Mouse (Mus musculus): ENCODE measurements around the gene Git2. TPM values are rescaled to one million over a fixed set of nuclear protein-coding genes. Genes with fewer than 3 reads are reported as not detected.

Gene Git2
- polyA plus RNA-seq, 1 experiment from 2014 or later, result 29.9 TPM

DNA sequence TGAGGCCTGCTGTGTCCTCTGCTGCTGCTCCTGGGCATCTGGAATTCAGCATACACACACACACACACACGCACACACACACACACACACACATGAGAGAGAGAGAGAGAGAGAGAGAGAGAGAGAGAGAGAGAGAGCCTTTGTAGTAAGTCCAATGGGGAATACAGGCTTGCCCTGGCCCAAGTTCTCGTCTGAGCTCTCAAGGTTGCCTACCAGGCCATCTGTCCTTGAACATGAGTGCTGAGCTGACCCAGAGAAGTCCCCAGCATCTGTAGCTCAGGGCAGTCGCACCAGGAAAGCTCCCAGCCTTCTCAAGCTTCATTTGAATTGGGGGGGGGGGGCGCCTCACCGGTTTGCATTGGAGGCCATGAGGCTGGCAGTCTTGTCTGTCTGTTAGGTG is 9.9 kb upstream of the Git2 start:
- Histone ChIP-seq H3K27me3 (replicated peaks; ENCODE audit: control insufficient read depth, insufficient read depth, low read length) (no peaks in the 10 kb centered on the region), H3K27ac (ENCODE audit: low read length) (no peak overlapping the region), H3K36me3 (ENCODE audit: control insufficient read depth, insufficient read depth, low read length) (peaks cover 3% of the 10 kb centered on the region; the same call in 1 of the 2 replicates), H3K4me3 (ENCODE audit: low read length) (no peak overlapping the region), H3K9ac (ENCODE audit: low read depth, low read length) (no peak overlapping the region), H3K4me2 (ENCODE audit: low read depth, low read length) (no peak overlapping the region), H3K4me1 (ENCODE audit: control insufficient read depth, insufficient read depth, low read length) (peaks cover 7% of the 10 kb centered on the region; the same call in 1 of the 2 replicates), H3K9me3 (ENCODE audit: control insufficient read depth, low read length) (no peaks in the 10 kb centered on the region)
- ATAC-seq, result no peak
- 84% methylated on average over 5 of the region's 5 CpGs for WGBS

- no peak overlapping the region for H3K4me2 ChIP-seq (ENCODE audit: low read depth, low read length)
- no peak overlapping the region for H3K27ac ChIP-seq (ENCODE audit: low read length)
- 54% methylated on average over 16 of the region's 16 CpGs for WGBS
- no peaks in the 10 kb centered on the region for H3K27me3 ChIP-seq (replicated peaks; ENCODE audit: control insufficient read depth, insufficient read depth, low read length)
- no peaks in the 10 kb centered on the region for H3K9me3 ChIP-seq (ENCODE audit: control insufficient read depth, low read length)
- H3K4me1 ChIP-seq (ENCODE audit: control insufficient read depth, insufficient read depth, low read length), result peaks cover 7% of the 10 kb centered on the region; the same call in 1 of the 2 replicates
- H3K36me3 ChIP-seq (ENCODE audit: control insufficient read depth, insufficient read depth, low read length), result peaks cover 3% of the 10 kb centered on the region; the same call in 1 of the 2 replicates
- no peak overlapping the region for H3K4me3 ChIP-seq (ENCODE audit: low read length)
- no peak overlapping the region for H3K9ac ChIP-seq (ENCODE audit: low read depth, low read length)
- ATAC-seq, result peak; percentile 78
Observed at GRCm38 (mm10) chr5:114784622-114785165, 9.4 kb upstream of the Git2 start.

DNA sequence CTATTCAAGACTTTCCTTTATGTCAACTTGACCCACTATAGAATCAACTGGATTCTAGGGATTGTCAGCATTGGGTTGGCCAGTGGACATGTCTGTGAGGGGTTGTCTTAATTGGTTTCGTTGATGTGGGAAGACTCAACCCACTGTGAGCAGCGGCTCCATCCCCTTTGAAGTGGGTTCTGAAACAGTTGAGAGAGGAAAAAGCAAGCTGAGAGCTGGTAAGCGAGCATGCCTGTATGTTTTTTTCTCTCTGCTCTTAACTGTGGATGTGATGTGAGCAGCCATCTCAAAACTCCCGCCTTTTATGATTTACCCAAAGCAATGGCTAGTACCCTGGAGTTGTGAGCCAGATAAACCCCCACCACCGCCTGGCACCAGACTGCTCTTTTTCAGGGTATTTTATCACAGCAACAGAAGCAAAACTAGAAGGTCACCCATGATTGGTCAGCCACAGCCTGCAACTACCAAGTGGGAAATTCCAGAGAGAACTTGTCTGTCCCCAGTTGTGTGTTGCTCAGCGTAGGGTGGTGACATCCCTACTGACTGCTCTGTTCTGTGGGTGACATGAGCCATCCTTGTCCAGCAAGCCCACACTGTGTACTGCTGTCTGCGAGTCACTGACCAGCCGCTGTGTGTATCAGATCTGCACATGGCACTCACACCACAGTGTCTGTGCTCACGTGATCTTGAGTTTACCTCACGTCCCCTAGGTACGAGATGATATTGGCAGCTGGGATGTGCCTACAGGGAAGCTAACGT is 8.3 kb upstream of the Git2 start:
- Histone ChIP-seq H3K4me1 (ENCODE audit: control insufficient read depth, insufficient read depth, low read length) (peaks cover 7% of the 10 kb centered on the region; the same call in 1 of the 2 replicates), H3K9ac (ENCODE audit: low read depth, low read length) (no peak overlapping the region), H3K27ac (ENCODE audit: low read length) (no peak overlapping the region), H3K36me3 (ENCODE audit: control insufficient read depth, insufficient read depth, low read length) (no peaks in the 10 kb centered on the region; the same call in 1 of the 2 replicates), H3K27me3 (replicated peaks; ENCODE audit: control insufficient read depth, insufficient read depth, low read length) (no peaks in the 10 kb centered on the region), H3K4me3 (ENCODE audit: low read length) (no peak overlapping the region), H3K9me3 (ENCODE audit: control insufficient read depth, low read length) (no peaks in the 10 kb centered on the region), H3K4me2 (ENCODE audit: low read depth, low read length) (no peak overlapping the region)
- 0 out of 2 replicates have a peak, but pooled peaks have one; percentile 22 for ATAC-seq
- WGBS, result 87% methylated on average over 12 of the region's 12 CpGs

DNA sequence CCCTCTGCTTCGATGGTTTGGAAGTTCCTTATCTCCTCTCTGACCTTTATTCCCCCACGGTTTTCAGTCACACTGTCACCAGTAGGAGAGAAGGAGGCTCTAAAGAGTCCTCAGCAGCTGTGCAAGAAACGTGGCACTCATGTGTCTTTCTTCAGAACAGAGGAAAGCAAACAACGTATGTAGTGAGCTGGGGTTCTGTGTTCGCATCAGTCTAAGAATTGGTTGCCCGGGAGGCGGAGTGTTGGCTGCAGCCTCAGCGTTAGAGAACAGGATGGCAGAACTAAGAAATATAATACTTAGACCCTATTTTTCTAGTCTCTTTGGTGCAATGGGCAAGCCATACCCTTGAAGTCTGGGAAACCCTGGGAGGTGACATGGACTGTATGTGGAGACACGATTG is 7.7 kb upstream of the Git2 start:
- 79% methylated on average over 9 of the region's 9 CpGs for WGBS
- no peaks in the 10 kb centered on the region for H3K27me3 ChIP-seq (replicated peaks; ENCODE audit: control insufficient read depth, insufficient read depth, low read length)
- H3K36me3 ChIP-seq (ENCODE audit: control insufficient read depth, insufficient read depth, low read length), result no peaks in the 10 kb centered on the region
- H3K4me3 ChIP-seq (ENCODE audit: low read length), result no peak overlapping the region
- no peaks in the 10 kb centered on the region for H3K9me3 ChIP-seq (ENCODE audit: control insufficient read depth, low read length)
- no peak overlapping the region for H3K9ac ChIP-seq (ENCODE audit: low read depth, low read length)
- H3K4me2 ChIP-seq (ENCODE audit: low read depth, low read length), result no peak overlapping the region
- peaks cover 7% of the 10 kb centered on the region; the same call in 1 of the 2 replicates for H3K4me1 ChIP-seq (ENCODE audit: control insufficient read depth, insufficient read depth, low read length)
- H3K27ac ChIP-seq (ENCODE audit: low read length), result no peak overlapping the region
- ATAC-seq, result no peak

- ATAC-seq, result no peak
- Histone ChIP-seq H3K4me2 (ENCODE audit: low read depth, low read length) (no peak overlapping the region), H3K9me3 (ENCODE audit: control insufficient read depth, low read length) (no peaks in the 10 kb centered on the region), H3K27ac (ENCODE audit: low read length) (no peak overlapping the region), H3K27me3 (replicated peaks; ENCODE audit: control insufficient read depth, insufficient read depth, low read length) (no peaks in the 10 kb centered on the region), H3K9ac (ENCODE audit: low read depth, low read length) (peak overlapping the region; percentile 3; the same call in 1 of the 2 replicates), H3K36me3 (ENCODE audit: control insufficient read depth, insufficient read depth, low read length) (no peaks in the 10 kb centered on the region), H3K4me3 (ENCODE audit: low read length) (no peak overlapping the region), H3K4me1 (ENCODE audit: control insufficient read depth, insufficient read depth, low read length) (peaks cover 14% of the 10 kb centered on the region; the same call in 1 of the 2 replicates)
- 84% methylated on average over 7 of the region's 7 CpGs for WGBS
Observed at GRCm38 (mm10) chr5:114780912-114781311, 5.6 kb upstream of the Git2 start.

GRCm38 (mm10) chr5:114779956-114780489 is 4.7 kb upstream of the Git2 start:
- ATAC-seq, result no peak
- H3K4me2 ChIP-seq (ENCODE audit: low read depth, low read length), result no peak overlapping the region
- no peak overlapping the region for H3K27ac ChIP-seq (ENCODE audit: low read length)
- no peaks in the 10 kb centered on the region for H3K9me3 ChIP-seq (ENCODE audit: control insufficient read depth, low read length)
- H3K4me1 ChIP-seq (ENCODE audit: control insufficient read depth, insufficient read depth, low read length), result peaks cover 19% of the 10 kb centered on the region; the same call in 1 of the 2 replicates
- WGBS, result 70% methylated on average over 7 of the region's 7 CpGs
- no peaks in the 10 kb centered on the region for H3K36me3 ChIP-seq (ENCODE audit: control insufficient read depth, insufficient read depth, low read length)
- no peaks in the 10 kb centered on the region for H3K27me3 ChIP-seq (replicated peaks; ENCODE audit: control insufficient read depth, insufficient read depth, low read length)
- H3K4me3 ChIP-seq (ENCODE audit: low read length), result no peak overlapping the region
- H3K9ac ChIP-seq (ENCODE audit: low read depth, low read length), result no peak overlapping the region

- Histone ChIP-seq H3K9ac (ENCODE audit: low read depth, low read length) (peak overlapping the region; percentile 95), H3K4me1 (ENCODE audit: control insufficient read depth, insufficient read depth, low read length) (peaks cover 25% of the 10 kb centered on the region; the same call in 1 of the 2 replicates), H3K27me3 (replicated peaks; ENCODE audit: control insufficient read depth, insufficient read depth, low read length) (no peaks in the 10 kb centered on the region), H3K4me3 (ENCODE audit: low read length) (peak overlapping the region; percentile 96), H3K36me3 (ENCODE audit: control insufficient read depth, insufficient read depth, low read length) (no peaks in the 10 kb centered on the region), H3K27ac (ENCODE audit: low read length) (no peak overlapping the region), H3K9me3 (ENCODE audit: control insufficient read depth, low read length) (no peaks in the 10 kb centered on the region), H3K4me2 (ENCODE audit: low read depth, low read length) (peak overlapping the region; percentile 83)
- WGBS, result 72% methylated on average over 7 of the region's 7 CpGs
- no peak for ATAC-seq
Observed at GRCm38 (mm10) chr5:114776174-114776573, 857 bp upstream of the Git2 start.

DNA sequence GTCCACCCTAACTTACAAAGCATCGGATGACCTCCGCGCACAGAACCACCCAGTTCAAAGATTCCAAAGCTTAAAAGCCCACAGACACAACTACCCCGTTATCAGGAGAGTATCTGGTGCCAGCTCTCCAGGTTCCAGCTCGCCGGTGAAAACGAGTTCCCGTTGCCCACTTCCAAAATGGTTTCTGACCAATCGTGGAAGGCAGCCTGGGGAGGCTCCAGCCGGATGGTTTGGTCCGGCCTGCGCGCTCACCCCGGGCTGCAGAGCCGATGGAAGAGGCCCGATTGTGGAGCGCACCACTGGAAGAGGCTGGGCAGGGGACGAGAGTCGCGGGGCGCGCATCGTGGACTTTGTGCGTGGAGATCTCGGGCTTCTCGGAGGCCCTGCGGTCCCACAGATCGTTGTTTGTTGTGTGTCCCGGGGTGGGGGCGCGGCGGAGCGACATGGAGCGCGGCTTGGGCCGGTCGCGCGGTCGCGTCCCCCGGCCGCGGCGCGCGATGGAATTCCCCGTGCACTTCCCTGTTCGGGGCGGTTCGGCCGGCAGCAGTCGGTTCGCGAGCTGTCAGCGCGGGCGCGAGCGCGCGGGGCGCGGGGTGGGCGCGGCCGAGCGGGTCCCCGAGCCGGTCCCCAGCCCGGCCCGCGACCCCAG is 790 bp downstream of the Git2 start, which contains the start of gene Ankrd13a:
Gene Ankrd13a, plus strand, starts transcription at position 275 of the 649 bp plus-strand sequence.
- Histone ChIP-seq H3K4me3 (ENCODE audit: low read length) (peak within 1 kb of the TSS; percentile 96), H3K4me2 (ENCODE audit: low read depth, low read length) (peak within 1 kb of the TSS; percentile 91), H3K27ac (ENCODE audit: low read length) (peak within 1 kb of the TSS; percentile 91), H3K4me1 (ENCODE audit: control insufficient read depth, insufficient read depth, low read length) (peaks cover 25% of the 10 kb centered on the region; the same call in 1 of the 2 replicates), H3K27me3 (replicated peaks; ENCODE audit: control insufficient read depth, insufficient read depth, low read length) (no peaks in the 10 kb centered on the region), H3K36me3 (ENCODE audit: control insufficient read depth, insufficient read depth, low read length) (no peaks in the 10 kb centered on the region), H3K9ac (ENCODE audit: low read depth, low read length) (peak within 1 kb of the TSS; percentile 95), H3K9me3 (ENCODE audit: control insufficient read depth, low read length) (no peaks in the 10 kb centered on the region)
- ATAC-seq, result peak; percentile 87
- WGBS, result under 1% methylated on average over 52 of the region's 73 CpGs

- no peaks in the 10 kb centered on the region for H3K9me3 ChIP-seq (ENCODE audit: control insufficient read depth, low read length)
- under 1% methylated on average over 11 of the region's 11 CpGs for WGBS
- 0 out of 2 replicates have a peak, but pooled peaks have one; percentile 6 for ATAC-seq
Observed at GRCm38 (mm10) chr5:114773780-114774179, 1.5 kb downstream of the Git2 start.

More at GRCm38 (mm10) chr5:114773780-114774179, 1.5 kb downstream of the Git2 start:
- Histone ChIP-seq H3K4me2 (ENCODE audit: low read depth, low read length) (peak overlapping the region; percentile 91), H3K4me3 (ENCODE audit: low read length) (peak overlapping the region; percentile 96), H3K27ac (ENCODE audit: low read length) (peak overlapping the region; percentile 91), H3K27me3 (replicated peaks; ENCODE audit: control insufficient read depth, insufficient read depth, low read length) (no peaks in the 10 kb centered on the region), H3K9ac (ENCODE audit: low read depth, low read length) (peak overlapping the region; percentile 95), H3K4me1 (ENCODE audit: control insufficient read depth, insufficient read depth, low read length) (peaks cover 25% of the 10 kb centered on the region; the same call in 1 of the 2 replicates), H3K36me3 (ENCODE audit: control insufficient read depth, insufficient read depth, low read length) (no peaks in the 10 kb centered on the region)

Data from intestine, embryonic 16.5 days (tissue).